Mouse (Mus musculus) cerebellum, postnatal 10 days (tissue): Measurements from ENCODE around the gene Hyal2.
"Not testable (repeated sequence)": the region's sequence is repeated elsewhere in the genome, so short reads cannot be mapped to it uniquely, and the experiment has no call there.

Experiments used
- DNase-seq, 2 experiments: peaks; one replicate each; pipeline ENCODE4 v3.0.0; 2021; ENCODE audit warnings: mixed read lengths in 2 of 2

Gene Hyal2

DNA sequence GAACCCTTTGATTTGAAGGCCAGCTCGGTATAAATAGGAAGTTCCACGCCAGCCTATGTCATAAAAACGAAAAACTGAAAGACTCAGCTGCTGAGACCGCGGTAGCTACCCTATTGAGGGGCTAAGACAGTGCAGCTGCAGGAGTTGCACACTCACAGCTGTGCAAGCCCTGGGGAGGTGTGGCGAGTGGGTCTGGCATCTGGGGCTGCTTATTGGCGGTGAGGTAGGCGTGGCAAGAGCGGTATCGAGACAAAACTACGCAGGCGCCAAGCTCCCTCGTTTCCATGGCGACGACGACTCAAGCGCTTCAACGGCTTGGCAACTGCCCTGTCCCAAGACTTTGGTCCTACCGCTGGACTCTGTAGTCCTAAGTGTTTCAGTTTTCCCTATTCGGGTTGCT is 20.7 kb upstream of the Hyal2 start, which contains the start of gene Zmynd10:
Gene Zmynd10 (plus strand): TSS at position 273 of the 400 bp plus-strand sequence.
- peak; percentile 80 to 82 for DNase-seq

DNA sequence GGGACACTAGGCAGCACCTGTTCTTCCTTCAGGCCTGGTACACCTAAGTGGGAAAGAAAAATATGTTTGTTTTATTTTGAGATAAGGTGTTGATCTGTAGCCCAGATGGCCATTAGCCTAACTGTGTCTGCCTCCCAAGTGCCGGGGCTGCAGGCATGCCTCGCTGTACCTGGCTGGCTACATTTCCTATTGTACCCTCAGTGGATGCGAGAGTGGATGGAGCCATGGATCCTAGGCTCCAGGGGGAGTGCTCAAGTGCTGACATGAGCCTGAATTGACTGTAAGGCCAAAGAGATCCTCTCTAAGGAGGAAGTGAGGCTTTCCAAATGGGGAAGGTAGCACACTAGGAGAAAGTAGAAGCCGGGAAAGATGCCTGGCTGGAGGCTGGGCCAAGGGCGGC is 19.8 kb upstream of the Hyal2 start:
- DNase-seq = no peak

DNA sequence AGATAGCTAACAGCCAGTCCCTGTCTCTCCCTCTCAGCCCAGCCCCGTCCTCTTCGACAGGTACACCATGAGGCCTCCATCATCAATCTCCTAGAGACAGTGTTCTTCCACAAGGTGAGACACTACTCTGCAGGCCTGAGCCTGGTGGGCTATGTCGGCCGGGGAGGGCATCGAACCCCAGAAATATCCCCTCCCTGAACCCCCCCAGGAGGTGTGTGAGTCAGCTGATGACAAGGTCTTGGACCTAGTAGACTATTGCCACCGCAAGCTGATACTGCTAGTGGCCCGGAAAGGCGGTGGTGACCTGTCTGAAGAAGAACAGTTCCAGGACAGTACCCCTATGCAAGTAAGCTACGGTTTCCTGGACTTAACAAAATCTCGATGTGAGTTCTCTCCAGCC is 18.9 kb upstream of the Hyal2 start:
- no peak for DNase-seq

DNA sequence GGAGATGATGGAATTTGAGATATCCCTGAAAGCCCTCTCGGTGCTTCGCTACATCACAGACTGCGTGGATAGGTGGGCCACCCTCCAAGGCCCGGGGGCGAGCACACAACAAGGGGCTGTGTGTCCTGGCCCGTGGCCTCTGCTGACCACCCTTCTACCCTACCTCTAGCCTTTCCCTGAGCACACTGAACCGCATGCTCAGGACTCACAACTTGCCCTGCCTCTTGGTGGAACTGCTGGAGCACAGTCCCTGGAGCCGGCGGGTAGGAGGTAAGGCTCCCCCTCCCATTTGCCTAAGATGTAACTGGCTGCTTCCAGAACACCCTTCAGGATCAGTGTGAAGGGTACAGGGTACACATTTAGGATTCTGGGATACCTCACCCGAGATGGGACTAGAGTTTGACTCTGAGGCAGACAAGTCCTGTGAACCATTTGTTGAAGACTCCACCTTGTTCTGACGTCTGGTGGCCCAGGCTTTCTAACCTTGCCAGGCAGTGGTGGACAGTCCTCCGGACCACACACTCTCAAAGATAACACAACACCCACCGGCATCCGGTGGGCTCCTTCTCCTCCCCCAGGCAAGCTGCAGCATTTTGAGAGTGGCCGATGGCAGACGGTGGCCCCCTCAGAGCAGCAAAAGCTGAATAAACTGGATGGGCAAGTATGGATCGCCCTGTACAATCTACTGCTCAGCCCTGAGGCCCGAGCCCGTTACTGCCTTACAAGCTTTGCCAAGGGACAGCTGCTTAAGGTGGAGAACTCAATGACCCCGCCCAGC is 18.3 kb upstream of the Hyal2 start:
- no peak for DNase-seq

DNA sequence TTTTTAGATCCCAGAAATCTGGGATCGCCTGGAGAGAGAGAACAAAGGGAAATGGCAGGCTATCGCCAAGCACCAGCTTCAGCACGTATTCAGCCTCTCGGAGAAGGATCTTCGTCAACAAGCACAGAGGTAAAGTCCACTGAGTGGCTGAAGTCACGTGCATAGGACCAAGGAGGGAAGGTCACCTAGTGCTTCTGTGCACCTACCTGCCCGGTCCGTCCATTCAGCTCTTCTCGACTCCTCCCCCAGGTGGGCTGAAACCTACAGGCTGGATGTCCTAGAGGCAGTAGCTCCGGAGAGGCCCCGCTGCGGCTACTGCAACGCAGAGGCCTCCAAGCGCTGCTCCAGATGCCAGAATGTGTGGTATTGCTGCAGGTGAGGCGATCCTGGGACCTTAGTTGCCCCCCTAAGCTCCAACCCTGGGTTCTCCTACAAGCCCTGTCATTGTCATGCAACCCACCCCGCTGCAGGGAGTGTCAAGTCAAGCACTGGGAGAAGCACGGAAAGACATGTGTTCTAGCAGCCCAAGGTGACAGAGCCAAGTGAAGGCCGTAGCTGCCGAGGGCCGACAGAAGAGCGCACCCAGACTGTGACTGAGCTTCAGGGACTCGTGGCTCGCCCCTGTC is 17.1 kb upstream of the Hyal2 start:
- no peak for DNase-seq

DNA sequence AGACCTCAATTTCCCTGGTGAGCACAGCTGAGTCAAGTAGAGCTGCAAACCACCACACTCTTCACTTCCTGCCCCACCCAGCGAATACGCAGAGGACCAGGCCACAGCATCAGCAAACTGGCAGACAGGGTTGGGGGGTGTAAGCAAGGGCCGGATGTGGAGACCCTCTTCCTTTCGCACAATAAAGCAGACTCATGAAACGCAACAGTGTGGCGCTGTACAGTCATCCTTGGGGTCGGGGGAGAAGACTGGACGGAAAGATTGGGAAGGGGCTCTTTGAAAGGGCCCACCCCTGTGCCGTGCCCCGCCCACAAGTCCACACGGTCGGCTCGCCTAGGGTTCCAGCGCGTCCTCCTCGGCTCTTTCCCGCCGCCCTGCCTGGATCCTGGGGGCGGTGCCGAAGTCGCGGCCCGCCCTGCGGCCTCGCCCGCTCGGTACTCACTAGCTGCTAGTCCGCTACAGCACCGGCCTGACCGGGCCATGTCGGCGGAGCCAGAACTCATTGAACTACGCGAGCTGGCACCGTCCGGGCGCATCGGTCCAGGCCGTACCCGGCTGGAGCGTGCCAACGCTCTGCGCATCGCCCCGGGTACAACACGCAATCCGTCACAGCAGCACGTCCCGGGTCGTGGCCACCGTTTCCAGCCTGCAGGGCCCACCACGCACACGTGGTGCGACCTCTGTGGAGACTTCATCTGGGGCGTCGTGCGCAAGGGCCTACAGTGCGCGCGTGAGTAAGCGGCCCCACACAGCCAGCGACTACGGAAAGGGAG is 16.4 kb upstream of the Hyal2 start, which contains the start of gene Rassf1:
Gene Rassf1 (plus strand): TSS at position 439 of the 773 bp plus-strand sequence.
- DNase-seq = peak; percentile 46 to 48

DNA sequence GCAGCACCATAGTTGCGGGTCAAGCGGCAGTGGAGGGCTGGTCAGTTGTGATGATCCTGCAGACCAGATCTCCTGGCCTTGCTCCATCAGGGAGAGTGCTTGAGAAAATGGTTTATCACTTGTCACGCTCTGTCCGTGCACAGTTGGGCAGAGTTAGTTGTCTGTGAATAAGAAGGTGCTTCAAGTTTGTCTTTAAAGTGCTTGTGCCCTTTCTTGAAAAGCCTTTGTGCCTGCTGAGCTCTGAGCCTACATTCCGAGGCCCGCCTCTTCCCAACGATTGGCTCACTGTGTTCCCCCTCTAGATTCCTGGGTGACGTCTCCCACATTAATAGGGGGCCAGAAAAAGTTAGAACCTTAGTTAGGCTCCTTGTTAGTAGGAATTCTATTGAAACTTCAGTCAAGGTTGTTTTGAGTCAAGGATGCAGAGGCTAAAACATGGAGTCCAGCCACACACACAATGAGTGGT is 15.8 kb upstream of the Hyal2 start:
- no peak for DNase-seq

DNA sequence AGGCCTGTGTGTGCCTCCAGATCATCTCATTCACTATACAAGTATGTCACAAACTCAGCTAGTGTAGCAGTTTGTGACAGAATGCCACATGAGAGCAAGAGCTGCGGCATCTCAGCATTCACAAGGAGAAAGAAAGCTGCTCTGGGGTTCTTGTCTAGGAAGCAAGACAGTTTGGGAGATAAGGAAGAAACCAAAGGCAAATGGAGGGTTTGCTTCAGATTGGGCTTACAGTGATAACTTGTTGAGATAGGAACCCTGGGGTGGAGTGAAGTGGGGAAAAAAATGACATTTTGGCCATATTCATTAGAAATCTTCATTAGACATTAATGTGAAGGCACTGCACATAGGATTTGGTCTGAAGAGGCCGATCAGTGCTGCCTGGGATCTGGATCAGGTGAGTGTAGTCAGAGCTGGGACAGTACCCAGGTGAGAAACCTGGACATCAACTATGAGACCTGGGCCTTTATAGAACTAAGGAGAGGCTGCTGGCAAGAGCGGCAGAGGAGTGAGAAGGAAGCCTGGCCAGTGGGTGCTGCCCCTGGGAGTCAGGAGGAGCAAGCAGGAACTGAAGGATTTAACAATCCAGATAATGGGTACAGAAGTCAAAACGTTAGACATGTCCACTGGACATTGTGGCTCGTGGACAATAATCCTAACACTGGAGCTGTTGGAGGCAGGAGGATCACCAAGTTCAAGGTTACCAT is 14.9 kb upstream of the Hyal2 start:
- DNase-seq = no peak

DNA sequence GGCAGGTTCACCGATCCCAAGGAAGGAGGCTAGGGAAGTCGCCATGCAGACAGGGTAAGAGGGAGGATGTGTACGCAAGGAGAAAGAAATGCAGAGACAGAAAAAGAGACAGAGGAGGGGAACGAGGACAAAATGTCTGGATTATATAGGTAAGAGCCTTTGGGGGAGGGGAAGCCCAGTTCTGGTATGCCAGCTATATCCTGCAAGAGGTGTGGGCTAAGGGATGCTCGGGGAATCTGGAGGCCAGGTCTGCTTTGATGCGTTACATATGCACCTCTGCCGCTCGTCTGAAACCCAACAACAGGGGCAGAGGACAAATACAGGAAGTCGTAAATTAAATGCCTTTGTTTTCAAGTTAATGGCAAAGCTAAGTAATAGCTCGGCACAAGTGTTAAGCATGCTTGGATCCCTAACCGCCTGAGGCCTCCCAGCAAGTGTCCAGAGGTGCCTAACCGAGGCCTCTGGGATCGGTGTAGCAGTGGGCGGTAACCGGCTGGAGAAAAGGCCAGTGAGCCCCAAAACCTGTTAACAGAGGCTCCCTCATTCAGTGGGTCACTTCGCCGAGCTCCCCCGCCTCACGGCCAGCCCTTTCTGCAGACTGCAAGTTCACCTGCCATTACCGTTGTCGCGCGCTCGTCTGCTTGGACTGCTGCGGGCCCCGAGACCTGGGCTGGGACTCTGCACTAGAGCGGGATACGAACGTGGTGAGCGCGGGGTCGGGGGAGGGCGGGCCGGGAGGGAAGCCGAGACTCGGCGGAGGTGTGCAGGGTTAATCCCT is 14.0 kb upstream of the Hyal2 start:
- DNase-seq = no peak

DNA sequence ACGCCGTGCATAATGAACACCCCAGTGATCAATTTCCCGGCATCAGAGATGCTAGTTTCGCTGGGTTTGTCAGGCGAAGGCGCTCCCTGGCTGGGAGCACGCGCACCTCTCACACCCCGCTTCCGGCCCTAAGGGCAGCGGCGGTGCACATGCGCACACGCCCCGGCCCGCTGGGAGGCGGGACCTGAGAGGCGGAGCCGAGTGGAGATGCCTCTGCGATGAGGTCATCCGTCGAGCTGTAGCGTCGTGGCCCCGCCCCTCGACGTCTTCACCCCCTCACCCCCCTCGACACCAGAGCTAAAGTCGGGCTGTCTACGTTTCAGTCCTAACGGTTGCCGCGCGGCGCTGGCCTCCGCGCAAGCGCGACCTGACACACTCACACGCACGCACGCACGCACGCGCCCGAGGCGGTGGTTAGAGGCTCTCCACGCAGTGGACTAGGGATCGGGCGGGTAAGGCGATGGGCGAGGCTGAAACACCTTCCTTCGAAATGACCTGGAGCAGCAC is 13.4 kb upstream of the Hyal2 start:
- DNase-seq = peak; percentile 97 to 98

DNA sequence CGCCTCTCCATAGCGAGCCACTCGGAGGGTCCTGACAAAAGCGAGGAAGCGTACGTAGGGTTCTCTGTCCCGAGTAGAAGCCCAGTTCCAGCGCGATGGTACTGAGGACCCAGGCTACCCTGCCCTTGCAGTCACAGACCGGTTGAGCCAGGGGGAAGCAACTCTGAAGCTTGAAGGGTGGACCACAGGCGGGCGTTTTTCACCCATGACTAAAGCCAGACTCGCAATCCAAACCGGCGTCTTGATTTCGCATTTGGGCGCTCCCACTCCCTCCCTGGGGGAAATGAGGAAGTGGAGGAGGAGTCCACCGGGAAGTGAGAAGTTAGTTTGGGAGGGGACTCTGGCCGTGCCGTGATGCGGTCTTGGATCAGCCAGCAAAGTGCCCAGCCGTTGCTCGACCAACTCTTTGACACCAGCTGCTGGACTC is 12.7 kb upstream of the Hyal2 start:
- peak in 1 of 2 experiments; percentile 54 for DNase-seq

DNA sequence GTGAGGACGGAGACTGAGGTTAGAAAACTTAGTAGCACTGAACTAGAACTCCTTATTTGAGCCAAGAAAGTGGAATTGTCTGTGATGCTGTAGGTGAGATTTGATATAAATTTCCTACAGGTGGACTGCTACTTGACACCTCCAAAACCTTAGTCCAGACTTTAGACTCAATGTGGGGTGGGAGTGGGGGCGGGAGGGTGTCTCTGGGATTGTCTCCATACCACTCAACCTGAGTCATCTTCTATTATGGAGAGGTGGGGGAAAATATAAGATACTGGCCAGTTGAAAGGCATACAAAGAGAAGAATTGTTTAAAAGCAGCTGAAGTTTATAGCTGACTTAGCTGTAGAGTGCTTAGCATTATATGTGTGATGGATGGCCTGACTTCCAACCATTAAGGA is 12.0 kb upstream of the Hyal2 start:
- DNase-seq = no peak

DNA sequence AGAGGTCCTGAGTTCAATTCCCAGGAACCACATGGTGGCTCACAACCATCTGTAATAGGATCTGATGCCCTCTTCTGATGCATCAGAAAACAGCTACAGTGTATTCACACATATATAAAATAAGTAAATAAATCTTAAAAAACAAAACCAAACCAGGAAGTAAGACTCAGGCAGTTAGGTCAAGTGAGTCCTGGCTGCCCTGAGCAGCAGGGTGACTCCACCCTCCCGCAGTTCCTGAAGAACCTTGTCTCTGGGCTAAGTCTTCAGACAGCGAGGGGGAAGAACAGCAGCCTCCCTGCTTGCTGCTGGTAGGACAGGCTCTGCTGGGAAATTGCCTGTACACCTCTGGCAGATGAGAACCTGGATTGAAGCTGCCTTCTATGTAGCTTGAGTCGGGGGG is 11.4 kb upstream of the Hyal2 start:
- DNase-seq = no peak

DNA sequence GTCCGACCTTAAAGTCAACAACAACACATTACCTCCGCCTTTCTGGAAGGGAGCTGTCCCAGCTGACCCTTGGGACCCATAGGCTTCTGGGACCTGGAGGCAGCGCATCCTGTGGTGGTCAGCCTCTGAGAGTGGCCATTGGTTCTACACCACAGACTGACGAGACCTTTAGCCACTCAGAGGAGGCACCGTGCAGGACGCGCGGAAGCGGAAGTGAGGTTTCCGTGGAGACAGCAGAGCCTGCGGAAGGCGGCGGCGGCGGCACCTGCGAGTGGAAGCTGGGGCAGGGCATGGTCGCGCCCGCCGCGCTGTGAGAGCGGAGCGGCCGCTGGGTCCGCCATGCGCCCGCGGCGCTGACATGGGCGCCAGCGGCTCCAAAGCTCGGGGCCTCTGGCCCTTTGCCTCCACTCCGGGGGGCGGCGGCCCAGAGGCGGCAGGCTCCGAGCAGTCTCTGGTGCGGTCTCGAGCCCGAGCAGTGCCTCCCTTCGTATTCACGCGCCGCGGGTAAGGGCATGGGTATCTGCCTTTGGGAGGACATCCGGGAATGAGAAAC is 4.6 kb upstream of the Hyal2 start, which contains the start of gene Tusc2:
Gene Tusc2 (plus strand): TSS at position 227 of the 553 bp plus-strand sequence.
- DNase-seq = peak; percentile 94 to 95

DNA sequence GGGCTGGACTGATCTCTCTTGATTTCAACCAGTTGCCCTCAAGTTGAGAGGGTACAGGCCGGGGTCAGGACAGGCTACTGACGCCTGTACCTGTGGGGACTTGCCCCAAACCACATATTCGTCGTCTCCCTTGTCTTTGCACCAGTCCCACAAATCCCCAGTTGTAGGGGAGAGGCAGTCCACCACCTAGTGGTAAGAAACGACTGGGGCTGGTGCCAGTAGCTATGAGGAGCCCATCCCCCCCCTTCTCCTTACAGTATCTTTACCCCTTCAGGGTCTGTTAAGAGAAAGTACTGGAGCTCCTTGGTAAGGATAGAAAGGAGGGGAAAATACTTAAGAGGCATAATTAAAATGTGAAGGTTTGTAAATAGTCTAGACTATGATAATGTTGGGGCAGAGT is 2.2 kb upstream of the Hyal2 start:
- DNase-seq = not testable (repeated sequence)

DNA sequence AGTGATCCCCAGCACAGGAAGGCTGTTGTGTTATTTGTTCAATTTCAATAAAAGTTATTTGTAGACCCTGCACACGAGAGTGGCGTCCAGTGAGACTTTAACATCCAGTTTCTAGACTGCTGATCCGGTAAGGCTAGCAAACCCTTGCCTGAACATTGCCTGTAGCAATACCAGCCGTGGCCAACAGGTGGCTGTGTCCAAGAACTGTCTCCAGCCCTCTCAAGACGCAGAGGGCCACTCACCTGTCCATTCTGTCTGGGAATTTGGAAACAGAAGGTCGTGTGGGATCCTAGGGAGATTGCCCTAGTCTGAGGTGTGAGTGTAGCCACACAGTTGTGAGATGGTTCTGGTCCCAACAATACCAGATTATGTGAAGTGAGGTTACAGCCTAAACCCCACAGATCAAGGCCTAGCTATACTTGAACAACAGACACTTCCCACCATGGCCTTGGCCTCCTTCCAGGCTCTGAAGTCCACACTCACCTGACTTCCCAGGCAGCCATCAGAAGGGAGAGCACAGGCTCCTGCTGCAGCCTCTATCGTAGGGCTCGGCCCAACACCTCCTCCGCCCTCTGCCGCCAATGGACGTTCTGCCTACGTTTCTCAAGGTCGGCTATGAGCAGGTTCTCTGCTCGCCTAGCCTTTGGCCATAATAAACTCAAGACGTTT is 1.6 kb upstream of the Hyal2 start:
- DNase-seq = peak; percentile 89 to 92

DNA sequence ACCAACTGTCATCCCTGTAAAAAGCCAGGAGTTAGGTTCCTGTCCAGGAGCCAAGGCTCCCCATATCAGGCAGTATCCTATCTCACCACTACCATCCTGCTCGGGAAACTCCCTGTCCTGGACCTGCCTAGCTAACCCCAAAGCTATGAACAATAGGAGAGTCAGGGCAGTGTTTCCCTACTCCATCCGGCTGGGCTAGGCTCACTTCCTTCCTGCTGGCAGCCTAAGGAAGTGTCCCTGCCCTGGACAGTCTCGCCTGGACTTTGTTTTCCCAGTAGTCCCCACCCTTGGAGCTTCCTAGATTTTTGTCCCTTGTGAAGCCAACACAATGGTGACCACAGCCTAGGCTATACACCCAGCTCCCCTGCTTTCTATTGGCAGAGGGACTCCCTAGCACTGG is 890 bp upstream of the Hyal2 start:
- DNase-seq = no peak

DNA sequence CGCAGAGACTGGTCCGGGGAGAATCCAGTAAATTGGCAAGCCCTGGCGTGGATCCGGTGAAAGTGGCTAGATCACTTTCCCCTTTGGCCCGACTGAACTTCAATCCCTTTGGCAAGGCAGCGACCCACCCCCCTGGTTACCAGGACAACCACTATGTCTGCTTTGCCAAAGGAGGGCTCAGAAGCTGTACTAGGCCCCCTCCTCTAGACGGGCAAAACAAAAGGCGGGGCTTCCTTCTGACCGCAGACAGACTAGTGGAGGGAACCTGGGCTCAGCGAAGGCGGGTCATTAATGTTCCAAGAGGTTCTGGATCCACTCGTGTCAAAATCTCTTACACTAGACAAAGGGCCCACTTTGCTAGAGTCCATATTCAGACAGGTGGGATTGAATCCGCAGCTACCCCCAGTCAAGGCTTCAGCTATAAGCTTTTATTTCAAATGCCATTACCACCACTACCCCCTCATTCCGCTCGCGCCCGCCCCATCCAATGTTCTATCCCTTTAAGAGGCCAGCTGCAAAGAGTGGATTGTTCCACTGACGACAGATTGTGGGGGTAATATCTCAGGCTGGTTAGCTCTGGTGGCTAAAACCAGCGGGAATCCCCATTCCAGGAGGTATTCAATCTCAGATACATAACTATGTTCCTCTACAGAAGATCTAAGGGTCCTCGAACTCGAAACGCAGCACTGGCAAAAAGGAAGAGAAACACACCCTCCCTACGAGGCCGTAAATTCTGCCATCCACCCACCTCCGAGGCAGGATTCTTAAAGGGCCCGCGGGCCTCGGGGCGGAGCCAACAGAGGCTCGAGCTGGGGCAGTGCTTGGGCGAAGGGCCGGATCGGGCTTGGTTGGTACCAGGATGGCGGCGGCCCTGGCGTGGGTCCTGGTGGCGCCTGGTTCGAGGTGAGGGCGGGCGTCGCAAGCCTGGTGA is 851 bp downstream of the Hyal2 start:
- peak; percentile 90 to 92 for DNase-seq

DNA sequence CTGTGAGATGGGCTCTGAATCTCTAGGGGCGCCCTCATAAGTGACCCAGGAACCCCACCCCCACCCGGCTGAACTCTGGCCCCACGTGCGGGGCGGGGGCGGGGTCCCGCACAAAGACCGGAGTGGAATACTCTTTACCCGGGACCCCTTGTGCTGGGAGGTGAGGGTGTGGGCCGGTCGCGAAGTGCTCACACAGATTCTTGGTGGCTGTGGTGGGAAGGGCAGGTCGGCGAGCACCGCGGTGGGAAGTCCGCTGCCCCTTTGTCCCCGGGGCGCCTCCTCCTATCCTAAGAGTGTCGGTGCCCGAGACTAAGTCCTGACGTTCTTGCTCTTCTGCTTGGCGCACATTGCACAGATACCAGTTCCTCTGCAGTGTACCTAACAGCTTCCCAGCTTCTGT is 1.5 kb downstream of the Hyal2 start:
- DNase-seq = no peak

DNA sequence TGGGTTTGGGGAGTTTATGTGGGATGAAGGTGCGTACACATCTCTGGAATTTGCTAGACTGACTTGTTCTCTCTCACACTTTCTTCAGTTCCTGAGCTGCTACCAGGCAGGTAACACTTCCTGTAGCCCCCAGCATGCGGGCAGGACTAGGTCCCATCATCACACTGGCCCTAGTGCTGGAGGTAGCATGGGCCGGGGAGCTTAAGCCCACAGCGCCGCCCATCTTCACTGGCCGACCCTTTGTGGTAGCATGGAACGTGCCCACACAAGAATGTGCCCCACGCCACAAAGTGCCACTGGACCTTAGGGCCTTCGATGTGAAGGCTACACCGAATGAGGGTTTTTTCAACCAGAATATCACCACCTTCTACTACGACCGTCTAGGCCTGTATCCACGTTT is 2.3 kb downstream of the Hyal2 start:
- no peak for DNase-seq
